Mouse (Mus musculus): ENCODE results near the gene S100a3. TPM values are rescaled to one million over a fixed set of nuclear protein-coding genes. Genes with fewer than 3 reads are reported as not detected.

Gene S100a3
- total and polyA plus RNA-seq, 2 experiments from 2014 or later, result 0.16 TPM; not detected in 1

DNA sequence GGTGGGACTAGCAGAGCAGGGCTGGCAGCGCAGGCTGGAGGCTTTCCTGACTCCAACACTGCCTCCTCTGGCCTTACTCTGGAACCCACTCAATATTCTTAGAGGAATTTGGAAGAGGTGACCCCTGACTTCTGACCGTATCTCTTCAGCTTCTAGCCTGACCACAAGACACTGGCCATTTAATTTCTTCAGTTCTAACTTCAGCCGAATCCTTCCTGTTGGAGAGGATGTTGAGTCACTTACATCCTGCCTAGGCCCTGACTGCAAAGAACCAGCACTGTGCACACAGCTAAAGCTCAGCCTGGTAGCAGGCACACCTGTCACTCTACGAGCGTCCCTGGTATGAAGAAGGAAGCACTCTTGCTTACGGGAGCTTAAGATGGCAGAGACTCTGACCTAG is 29.0 kb downstream of the S100a3 start:
- H3K9ac ChIP-seq (replicated peaks; ENCODE audit: low read depth, low read length), result no peak overlapping the region
- WGBS, result 71% methylated on average over 6 of the region's 6 CpGs
- 0 out of 2 replicates have a peak, but pooled peaks cover 3% of the 10 kb centered on the region for H3K9me3 ChIP-seq (replicated peaks; ENCODE audit: control insufficient read depth, low read length)
- 0 out of 2 replicates have a peak, but pooled peaks cover 6% of the 10 kb centered on the region for H3K4me1 ChIP-seq (ENCODE audit: control insufficient read depth, insufficient read depth)
- H3K27ac ChIP-seq (ENCODE audit: low read depth), result no peak overlapping the region
- H3K27me3 ChIP-seq (ENCODE audit: control insufficient read depth, insufficient read depth, low read length), result no peaks in the 10 kb centered on the region
- no peak overlapping the region for H3K4me3 ChIP-seq (ENCODE audit: low read depth, low read length)
- H3K36me3 ChIP-seq (replicated peaks; ENCODE audit: control insufficient read depth, insufficient read depth, low read length), result no peaks in the 10 kb centered on the region
- ATAC-seq (ENCODE audit: insufficient read depth, low read depth), result no peak
- no peak for TF ChIP-seq CTCF (IDR thresholded peaks at IDR 0.05; ENCODE audit: low read depth)
- no peak for TF ChIP-seq EP300 (IDR thresholded peaks at IDR 0.05; ENCODE audit: low read depth)
- H3K4me2 ChIP-seq (ENCODE audit: low read depth, low read length), result no peak overlapping the region
- DNase-seq (ENCODE audit: low spot score), result no peak

GRCm38 (mm10) chr3:90589947-90590346 is 29.6 kb downstream of the S100a3 start, which contains the start of gene S100a2:
S100a2 (plus strand) TSS chr3:90590247.
- Histone ChIP-seq H3K9me3 (replicated peaks; ENCODE audit: control insufficient read depth, low read length) (0 out of 2 replicates have a peak, but pooled peaks cover 3% of the 10 kb centered on the region), H3K27ac (ENCODE audit: low read depth) (no peak within 1 kb of the TSS)
- ATAC-seq (ENCODE audit: insufficient read depth, low read depth), result no peak

DNA sequence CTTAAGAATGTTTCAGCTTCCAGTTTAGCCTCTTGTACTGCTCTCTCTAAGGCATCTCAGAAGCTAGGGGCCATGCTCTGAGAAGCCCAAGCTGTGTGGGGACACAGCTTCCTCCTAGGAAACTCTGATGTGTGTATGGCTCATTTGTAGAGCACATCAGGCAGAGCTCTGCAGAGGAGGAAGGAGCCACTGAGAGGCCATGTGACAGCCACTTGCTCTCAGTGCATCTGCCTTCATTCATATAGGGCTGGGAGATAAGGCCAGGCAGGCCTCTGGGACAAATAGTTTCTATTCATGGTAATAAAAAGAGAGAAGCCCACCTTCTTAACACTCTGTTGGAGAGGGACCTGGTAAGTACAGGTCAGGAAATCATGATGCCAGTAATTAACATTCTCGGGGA is 34.1 kb downstream of the S100a3 start:
- ATAC-seq (ENCODE audit: insufficient read depth, low read depth) (no peak), DNase-seq (ENCODE audit: low spot score) (no peak)
- no peak overlapping the region for H3K4me2 ChIP-seq (ENCODE audit: low read depth, low read length)
- H3K9ac ChIP-seq (replicated peaks; ENCODE audit: low read depth, low read length), result no peak overlapping the region
- no peak overlapping the region for H3K4me3 ChIP-seq (ENCODE audit: low read depth, low read length)
- TF ChIP-seq CTCF (IDR thresholded peaks at IDR 0.05; ENCODE audit: low read depth), result no peak
- no peak for TF ChIP-seq EP300 (IDR thresholded peaks at IDR 0.05; ENCODE audit: low read depth)
- H3K4me1 ChIP-seq (ENCODE audit: control insufficient read depth, insufficient read depth), result no peaks in the 10 kb centered on the region
- H3K36me3 ChIP-seq (replicated peaks; ENCODE audit: control insufficient read depth, insufficient read depth, low read length), result no peaks in the 10 kb centered on the region
- WGBS, result 73% methylated on average over 1 of the region's 1 CpGs
- H3K27ac ChIP-seq (ENCODE audit: low read depth), result no peak overlapping the region
- 0 out of 2 replicates have a peak, but pooled peaks cover 3% of the 10 kb centered on the region for H3K9me3 ChIP-seq (replicated peaks; ENCODE audit: control insufficient read depth, low read length)
- H3K27me3 ChIP-seq (ENCODE audit: control insufficient read depth, insufficient read depth, low read length), result no peaks in the 10 kb centered on the region

More at GRCm38 (mm10) chr3:90589947-90590346, 29.6 kb downstream of the S100a3 start, which contains the start of gene S100a2:
- H3K4me1 ChIP-seq (ENCODE audit: control insufficient read depth, insufficient read depth), result 0 out of 2 replicates have a peak, but pooled peaks cover 6% of the 10 kb centered on the region
- TF ChIP-seq CTCF (IDR thresholded peaks at IDR 0.05; ENCODE audit: low read depth), result no peak
- no peak for TF ChIP-seq EP300 (IDR thresholded peaks at IDR 0.05; ENCODE audit: low read depth)
- no peak within 1 kb of the TSS for H3K9ac ChIP-seq (replicated peaks; ENCODE audit: low read depth, low read length)
- no peak within 1 kb of the TSS for H3K4me2 ChIP-seq (ENCODE audit: low read depth, low read length)
- H3K27me3 ChIP-seq (ENCODE audit: control insufficient read depth, insufficient read depth, low read length), result no peaks in the 10 kb centered on the region
- no peaks in the 10 kb centered on the region for H3K36me3 ChIP-seq (replicated peaks; ENCODE audit: control insufficient read depth, insufficient read depth, low read length)
- 81% methylated on average over 8 of the region's 8 CpGs for WGBS
- no peak within 1 kb of the TSS for H3K4me3 ChIP-seq (ENCODE audit: low read depth, low read length)
- DNase-seq (ENCODE audit: low spot score), result no peak

GRCm38 (mm10) chr3:90595556-90595955 is 35.2 kb downstream of the S100a3 start:
- Histone ChIP-seq H3K9me3 (replicated peaks; ENCODE audit: control insufficient read depth, low read length) (0 out of 2 replicates have a peak, but pooled peaks cover 3% of the 10 kb centered on the region), H3K4me2 (ENCODE audit: low read depth, low read length) (no peak overlapping the region), H3K9ac (replicated peaks; ENCODE audit: low read depth, low read length) (no peak overlapping the region), H3K4me3 (ENCODE audit: low read depth, low read length) (no peak overlapping the region), H3K36me3 (replicated peaks; ENCODE audit: control insufficient read depth, insufficient read depth, low read length) (no peaks in the 10 kb centered on the region), H3K4me1 (ENCODE audit: control insufficient read depth, insufficient read depth) (peaks cover 5% of the 10 kb centered on the region; the same call in 1 of the 2 replicates), H3K27ac (ENCODE audit: low read depth) (no peak overlapping the region), H3K27me3 (ENCODE audit: control insufficient read depth, insufficient read depth, low read length) (no peaks in the 10 kb centered on the region)
- DNase-seq (ENCODE audit: low spot score), result no peak
- WGBS, result 62% methylated on average over 5 of the region's 5 CpGs
- ATAC-seq (ENCODE audit: insufficient read depth, low read depth), result no peak
- no peak for TF ChIP-seq CTCF (IDR thresholded peaks at IDR 0.05; ENCODE audit: low read depth)
- TF ChIP-seq EP300 (IDR thresholded peaks at IDR 0.05; ENCODE audit: low read depth), result no peak

DNA sequence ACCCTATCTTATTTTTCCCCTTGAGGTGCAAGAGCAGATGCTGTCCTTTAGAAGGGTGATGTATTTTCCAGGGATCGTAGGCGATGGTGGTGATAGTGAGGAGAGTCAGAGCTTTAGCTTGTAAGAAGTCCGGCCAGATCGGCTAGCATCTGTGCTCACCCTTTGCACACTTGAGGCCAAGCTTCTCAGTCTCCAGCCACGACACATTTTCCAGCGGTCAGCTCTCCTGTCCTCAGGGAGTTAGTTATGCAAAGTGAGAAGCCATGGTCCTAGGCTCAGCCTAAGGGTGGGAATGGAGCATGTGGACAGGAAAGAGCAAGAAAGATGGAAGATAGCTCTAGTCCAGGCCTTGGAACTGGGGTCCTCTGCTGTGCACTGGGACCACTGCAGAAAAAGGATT is 36.4 kb downstream of the S100a3 start:
- Histone ChIP-seq H3K4me2 (ENCODE audit: low read depth, low read length) (no peak overlapping the region), H3K36me3 (replicated peaks; ENCODE audit: control insufficient read depth, insufficient read depth, low read length) (no peaks in the 10 kb centered on the region), H3K27me3 (ENCODE audit: control insufficient read depth, insufficient read depth, low read length) (no peaks in the 10 kb centered on the region), H3K9ac (replicated peaks; ENCODE audit: low read depth, low read length) (no peak overlapping the region), H3K9me3 (replicated peaks; ENCODE audit: control insufficient read depth, low read length) (0 out of 2 replicates have a peak, but pooled peaks cover 3% of the 10 kb centered on the region), H3K4me3 (ENCODE audit: low read depth, low read length) (no peak overlapping the region), H3K27ac (ENCODE audit: low read depth) (no peak overlapping the region), H3K4me1 (ENCODE audit: control insufficient read depth, insufficient read depth) (peaks cover 10% of the 10 kb centered on the region; the same call in 1 of the 2 replicates)
- no peak for DNase-seq (ENCODE audit: low spot score)
- TF ChIP-seq CTCF (IDR thresholded peaks at IDR 0.05; ENCODE audit: low read depth) (no peak), EP300 (IDR thresholded peaks at IDR 0.05; ENCODE audit: low read depth) (no peak)
- 79% methylated on average over 6 of the region's 6 CpGs for WGBS
- ATAC-seq (ENCODE audit: insufficient read depth, low read depth), result no peak

GRCm38 (mm10) chr3:90597736-90598135 is 37.4 kb downstream of the S100a3 start:
- H3K27ac ChIP-seq (ENCODE audit: low read depth), result no peak overlapping the region
- H3K4me1 ChIP-seq (ENCODE audit: control insufficient read depth, insufficient read depth), result peaks cover 10% of the 10 kb centered on the region; the same call in 1 of the 2 replicates
- no peak for TF ChIP-seq EP300 (IDR thresholded peaks at IDR 0.05; ENCODE audit: low read depth)
- no peak for TF ChIP-seq CTCF (IDR thresholded peaks at IDR 0.05; ENCODE audit: low read depth)
- ATAC-seq (ENCODE audit: insufficient read depth, low read depth) (no peak), DNase-seq (ENCODE audit: low spot score) (no peak)
- no peaks in the 10 kb centered on the region for H3K27me3 ChIP-seq (ENCODE audit: control insufficient read depth, insufficient read depth, low read length)
- 0 out of 2 replicates have a peak, but pooled peaks cover 3% of the 10 kb centered on the region for H3K9me3 ChIP-seq (replicated peaks; ENCODE audit: control insufficient read depth, low read length)
- WGBS, result 39% methylated on average over 6 of the region's 6 CpGs
- no peak overlapping the region for H3K4me2 ChIP-seq (ENCODE audit: low read depth, low read length)
- no peak overlapping the region for H3K9ac ChIP-seq (replicated peaks; ENCODE audit: low read depth, low read length)
- no peaks in the 10 kb centered on the region for H3K36me3 ChIP-seq (replicated peaks; ENCODE audit: control insufficient read depth, insufficient read depth, low read length)
- no peak overlapping the region for H3K4me3 ChIP-seq (ENCODE audit: low read depth, low read length)

Data from heart, postnatal 0 days (tissue).